Comparison of ENCODE assay signal across 9 mouse cellular contexts in genomic region chr11:5290691-5291090, GRCm38 (mm10). TPM values are rescaled to one million over a fixed set of nuclear protein-coding genes. Genes with fewer than 3 reads are reported as not detected.
DNase-seq lines count a peak whose midpoint lies in the region; ATAC-seq and TF ChIP-seq lines count a peak whose summit lies in the region.
"Had no signal": no experiment of that assay in that cellular context is flagged by ENCODE, and none has a peak within 500 bp of the region (broad histone marks: within the 10 kb centered on the region; RNA-seq: fewer than 3 reads in every experiment).

No protein-coding gene starts in this region.

- no peak overlapping the region for H3K4me3 ChIP-seq in midbrain, embryonic 16.5 days (ENCODE audit: low read depth, low read length)
- no peak overlapping the region for H3K4me3 ChIP-seq in stomach, postnatal 0 days (ENCODE audit: low read depth, low read length)
- H3K4me3 ChIP-seq: limb, embryonic 15.5 days had no signal

- TF ChIP-seq EP300 in stomach, postnatal 0 days (optimal IDR thresholded peaks at IDR 0.05): no peak

- no peaks in the 10 kb centered on the region for H3K9me3 ChIP-seq in midbrain, embryonic 16.5 days (replicated peaks; ENCODE audit: control insufficient read depth, low read length, poor library complexity, severe bottlenecking)
- no peaks in the 10 kb centered on the region for H3K9me3 ChIP-seq in stomach, postnatal 0 days (ENCODE audit: control insufficient read depth, low read length)
- H3K9me3 ChIP-seq: limb, embryonic 15.5 days had no signal

- peak; percentile 58 to 67 for DNase-seq in frontal cortex, postnatal 25 days (ENCODE audit: low spot score in 2 of 2)
- DNase-seq in CD4-positive helper T cell, adult 2 months (ENCODE audit: low read depth, low spot score): peak; percentile 65
- peak; percentile 21 for DNase-seq in c-Kit-negative CD71-positive TER-119-positive erythroid progenitor cells, embryonic 14.5 days (ENCODE audit: low read depth, low spot score)
- DNase-seq in frontal cortex, postnatal 36 days (ENCODE audit: low spot score in 2 of 2): peak; percentile 71 to 74
- DNase-seq in layer of hippocampus, postnatal 14 days (ENCODE audit: low spot score in 2 of 2): peak; percentile 69 to 79
- peak; percentile 68 for DNase-seq in stomach, postnatal 0 days (ENCODE audit: low spot score)

- H3K36me3 ChIP-seq in midbrain, embryonic 16.5 days (ENCODE audit: control insufficient read depth, insufficient read depth, low read length): no peaks in the 10 kb centered on the region
- H3K36me3 ChIP-seq in stomach, postnatal 0 days (ENCODE audit: control insufficient read depth, insufficient read depth, low read length): peaks cover 6% of the 10 kb centered on the region

- WGBS in midbrain, embryonic 16.5 days: 12% methylated on average over 5 of the region's 5 CpGs
- WGBS in stomach, postnatal 0 days: 15% methylated on average over 5 of the region's 5 CpGs

- no peak overlapping the region for H3K9ac ChIP-seq in midbrain, embryonic 16.5 days (ENCODE audit: low read depth, low read length)
- H3K9ac ChIP-seq in stomach, postnatal 0 days (ENCODE audit: low read length): no peak overlapping the region
- H3K9ac ChIP-seq: limb, embryonic 15.5 days had no signal

- no peak overlapping the region for H3K4me2 ChIP-seq in midbrain, embryonic 16.5 days (ENCODE audit: low read length)
- no peak overlapping the region for H3K4me2 ChIP-seq in stomach, postnatal 0 days (replicated peaks; ENCODE audit: low read depth)
- H3K4me2 ChIP-seq: limb, embryonic 15.5 days had no signal

- H3K27ac ChIP-seq in midbrain, embryonic 16.5 days (ENCODE audit: low read length): no peak overlapping the region
- no peak overlapping the region for H3K27ac ChIP-seq in stomach, postnatal 0 days (replicated peaks)
- H3K27ac ChIP-seq: limb, embryonic 15.5 days had no signal

- no peaks in the 10 kb centered on the region for H3K4me1 ChIP-seq in midbrain, embryonic 16.5 days (ENCODE audit: control insufficient read depth, insufficient read depth, low read length)
- H3K4me1 ChIP-seq in stomach, postnatal 0 days (replicated peaks; ENCODE audit: control insufficient read depth, insufficient read depth): no peaks in the 10 kb centered on the region; the same call in 1 of the 2 replicates

- H3K27me3 ChIP-seq in midbrain, embryonic 16.5 days (ENCODE audit: control insufficient read depth, insufficient read depth, low read depth, low read length): no peaks in the 10 kb centered on the region
- H3K27me3 ChIP-seq in stomach, postnatal 0 days (ENCODE audit: control insufficient read depth, insufficient read depth, low read length): no peaks in the 10 kb centered on the region
- H3K27me3 ChIP-seq: limb, embryonic 15.5 days had no signal

- TF ChIP-seq CTCF in stomach, postnatal 0 days (IDR thresholded peaks at IDR 0.05; ENCODE audit: low read depth): peak; percentile 98

- ATAC-seq in frontal cortex, adult (ENCODE audit: low TSS enrichment): no peak
- 0 out of 2 replicates have a peak, but pooled peaks have one; percentile 36 for ATAC-seq in midbrain, embryonic 16.5 days
- ATAC-seq in stomach, postnatal 0 days (ENCODE audit: low FRiP score, low TSS enrichment): no peak; the same call in 1 of the 2 replicates

RNA-seq across cellular contexts. Expression of gene Kremen1, which starts 29.3 kb away (rescaled TPM):
- 10 to 100 TPM; 10.7 to 11.6 TPM for total RNA-seq in layer of hippocampus, postnatal 14 days (2021)
- polyA plus RNA-seq in midbrain, embryonic 16.5 days (2015; fragmentation: Nextera tagmentation; extraction: Ambion mirVana): 4.0 and 4.8 TPM in 2 replicates
- 12.7 and 13.4 TPM in 2 replicates for polyA plus RNA-seq in stomach, postnatal 0 days (2015; fragmentation: Nextera tagmentation; extraction: Ambion mirVana)

Comparison
In these comparisons a context has a peak if more than half of its experiments do, and no peak if none do; other contexts are left out.
1. DNase-seq: peak in every context shown above with its lines; median percentile 74 in layer of hippocampus, postnatal 14 days; 72 in frontal cortex, postnatal 36 days; 68 in stomach, postnatal 0 days; 65 in CD4-positive helper T cell, adult 2 months; 62 in frontal cortex, postnatal 25 days; 21 in c-Kit-negative CD71-positive TER-119-positive erythroid progenitor cells, embryonic 14.5 days.